Mouse (Mus musculus) mouse embryonic stem cell (cell line): ENCODE data around the gene Srarp.

Source experiments
- in situ Hi-C, 2 experiments: fragments of 300-500 bp; cut with MboI; formaldehyde crosslinking; loops; 1 replicate in 1 of 2; 3 replicates in 1 of 2; pipeline ENCODE4 v1.14.3; 2019 to 2020; ENCODE audit warnings: low sequenced_read_pairs in 2 of 2, low pct_unique_long_range_greater_than_20kb in 1 of 2, mixed read lengths in 1 of 2; ENCODE audit not compliant: unreplicated experiment in 1 of 2

Srarp gene

GRCm38 (mm10) chr4:141435974-141436373 lies at the start of gene Srarp:
Srarp (minus strand) TSS chr4:141436105.
- in situ Hi-C loops: no loop called here

GRCm38 (mm10) chr4:141484071-141484470 lies 48.2 kb upstream of the Srarp start:
- in situ Hi-C loops: loop anchor here in 1 of 2 experiments (5.0 kb wide), 1 partner anchor 92 kb away; no protein-coding TSS in a partner anchor

GRCm38 (mm10) chr4:141479411-141479810 lies 43.5 kb upstream of the Srarp start:
- in situ Hi-C loops: no loop called here

- in situ Hi-C loops: no loop called here
These were observed 42.9 kb upstream of the Srarp start for GRCm38 (mm10) chr4:141478794-141479193.

GRCm38 (mm10) chr4:141478225-141478624 lies 42.3 kb upstream of the Srarp start:
- in situ Hi-C loops: no loop called here

- in situ Hi-C loops: no loop called here
These were observed 41.8 kb upstream of the Srarp start for GRCm38 (mm10) chr4:141477681-141478102.

GRCm38 (mm10) chr4:141474431-141474830 lies 38.5 kb upstream of the Srarp start:
- in situ Hi-C loops: no loop called here

- in situ Hi-C loops: no loop called here
These were observed 36.9 kb upstream of the Srarp start for GRCm38 (mm10) chr4:141472641-141473321.

GRCm38 (mm10) chr4:141471491-141471890 lies 35.6 kb upstream of the Srarp start:
- in situ Hi-C loops: no loop called here

- in situ Hi-C loops: loop anchor here in 1 of 2 experiments (10.0 kb wide), 1 partner anchor 65 kb away; no protein-coding TSS in a partner anchor
These were observed 33.4 kb upstream of the Srarp start for GRCm38 (mm10) chr4:141469343-141469742.

- in situ Hi-C loops: loop anchor here in 1 of 2 experiments (10.0 kb wide), 1 partner anchor 64 kb away; no protein-coding TSS in a partner anchor
These were observed 32.7 kb upstream of the Srarp start for GRCm38 (mm10) chr4:141468576-141468975.

GRCm38 (mm10) chr4:141467581-141467927 lies 31.6 kb upstream of the Srarp start:
- in situ Hi-C loops: loop anchor here in 1 of 2 experiments (10.0 kb wide), 1 partner anchor 63 kb away; no protein-coding TSS in a partner anchor

- in situ Hi-C loops: loop anchor here in 1 of 2 experiments (10.0 kb wide), 1 partner anchor 62 kb away; no protein-coding TSS in a partner anchor
These were observed 31.1 kb upstream of the Srarp start for GRCm38 (mm10) chr4:141466844-141467580.

GRCm38 (mm10) chr4:141466289-141466795 lies 30.4 kb upstream of the Srarp start:
- in situ Hi-C loops: loop anchor here in 1 of 2 experiments (10.0 kb wide), 1 partner anchor 62 kb away; no protein-coding TSS in a partner anchor

- in situ Hi-C loops: loop anchor here in 1 of 2 experiments (10.0 kb wide), 1 partner anchor 61 kb away; no protein-coding TSS in a partner anchor
These were observed 29.8 kb upstream of the Srarp start for GRCm38 (mm10) chr4:141465512-141466288.

- in situ Hi-C loops: loop anchor here in 1 of 2 experiments (10.0 kb wide), 1 partner anchor 60 kb away; no protein-coding TSS in a partner anchor
These were observed 28.8 kb upstream of the Srarp start for GRCm38 (mm10) chr4:141464722-141465121.

GRCm38 (mm10) chr4:141463472-141463871 lies 27.6 kb upstream of the Srarp start:
- in situ Hi-C loops: loop anchor here in 1 of 2 experiments (10.0 kb wide), 1 partner anchor 59 kb away; no protein-coding TSS in a partner anchor

GRCm38 (mm10) chr4:141461576-141461975 lies 25.7 kb upstream of the Srarp start:
- in situ Hi-C loops: loop anchor here in 1 of 2 experiments (10.0 kb wide), 1 partner anchor 57 kb away; no protein-coding TSS in a partner anchor
